Mouse (Mus musculus) cerebellum, adult (tissue): ENCODE results near the gene Colq.
"Not testable (repeated sequence)": the region's sequence is repeated elsewhere in the genome, so short reads cannot be mapped to it uniquely, and the experiment has no call there.

Experiments
- ATAC-seq: cut with Nextera tagmentation; 2 replicates; pipeline ENCODE4 v1.9.2; 2017; ENCODE audit warnings: mild to moderate bottlenecking, moderate library complexity, mixed read lengths; ENCODE audit not compliant: insufficient number of reproducible peaks, low FRiP score, low TSS enrichment

Gene Colq

DNA sequence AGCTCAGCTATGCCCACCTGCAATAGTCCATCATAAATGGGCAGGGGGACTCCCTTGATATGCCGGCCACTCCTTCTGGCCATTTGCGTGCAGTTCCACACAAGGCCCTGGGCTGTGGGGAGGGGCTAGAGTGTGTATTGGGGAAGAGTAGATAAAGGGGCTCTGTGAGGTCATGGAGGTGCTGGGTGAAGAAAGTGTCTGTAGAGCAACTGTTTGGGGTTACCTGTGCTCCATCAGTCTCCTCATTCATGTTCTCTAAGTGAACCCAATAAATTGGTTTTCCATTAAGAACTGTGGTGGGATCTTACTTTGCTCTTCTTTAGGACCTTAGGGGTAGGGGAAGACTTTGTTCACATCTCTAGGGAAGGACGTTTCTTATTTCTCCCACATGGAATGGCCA lies at the start of gene Colq:
Gene Colq, minus strand, starts transcription at position 101 of the 400 bp plus-strand sequence.
- no peak for ATAC-seq

DNA sequence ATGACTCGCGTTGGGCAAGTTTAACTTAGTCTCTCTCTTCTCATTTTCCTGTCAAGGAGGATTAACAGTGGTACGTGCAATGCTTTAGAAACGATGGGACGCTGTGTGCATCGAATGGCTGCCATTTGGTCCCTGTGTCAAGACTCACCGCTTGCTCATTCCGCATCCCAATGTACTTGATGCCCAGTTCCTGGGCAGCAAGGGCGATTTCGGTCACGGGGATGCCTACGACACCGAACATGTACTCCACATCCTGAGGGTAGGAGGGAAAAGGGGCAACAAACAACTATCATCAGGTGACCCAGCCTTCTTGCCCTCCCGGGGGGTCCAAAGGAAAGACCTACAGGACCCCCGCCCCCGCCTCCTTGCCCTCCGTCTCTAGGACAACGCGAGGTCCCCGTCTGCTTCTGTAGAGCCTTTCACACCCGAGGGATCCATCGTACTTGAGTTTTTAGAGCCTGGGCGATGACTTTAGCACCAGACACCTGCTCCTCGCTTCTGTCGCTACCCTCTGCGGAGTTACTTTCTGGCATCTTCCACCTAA lies 49.3 kb upstream of the Colq start, which contains the start of gene Gm49387:
Gene Gm49387, minus strand, starts transcription at position 533 of the 544 bp plus-strand sequence.
- ATAC-seq = 0 out of 2 replicates have a peak, but pooled peaks have one; percentile 29

DNA sequence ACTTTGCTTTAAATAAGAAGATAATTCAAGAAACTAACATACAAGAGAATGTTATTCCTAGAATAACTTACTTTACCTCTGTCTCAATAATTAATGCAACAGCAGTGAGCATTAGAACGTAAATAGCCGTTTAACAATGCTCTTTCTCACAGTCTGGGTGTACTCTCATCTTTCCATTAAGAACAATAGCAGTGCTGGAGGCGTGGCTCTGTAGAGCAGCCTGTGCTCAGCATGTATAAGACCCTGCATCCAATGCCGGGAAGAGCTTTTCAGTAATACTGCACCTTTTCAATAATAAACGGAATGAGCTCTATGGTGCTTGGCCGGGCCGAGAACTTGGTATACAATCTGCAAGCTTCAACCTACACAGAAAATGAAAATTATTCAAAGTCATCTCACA lies 39.5 kb upstream of the Colq start:
- no peak for ATAC-seq

- ATAC-seq = no peak
Measured at GRCm38 (mm10) chr14:31622748-31623147, 31.6 kb upstream of the Colq start.

DNA sequence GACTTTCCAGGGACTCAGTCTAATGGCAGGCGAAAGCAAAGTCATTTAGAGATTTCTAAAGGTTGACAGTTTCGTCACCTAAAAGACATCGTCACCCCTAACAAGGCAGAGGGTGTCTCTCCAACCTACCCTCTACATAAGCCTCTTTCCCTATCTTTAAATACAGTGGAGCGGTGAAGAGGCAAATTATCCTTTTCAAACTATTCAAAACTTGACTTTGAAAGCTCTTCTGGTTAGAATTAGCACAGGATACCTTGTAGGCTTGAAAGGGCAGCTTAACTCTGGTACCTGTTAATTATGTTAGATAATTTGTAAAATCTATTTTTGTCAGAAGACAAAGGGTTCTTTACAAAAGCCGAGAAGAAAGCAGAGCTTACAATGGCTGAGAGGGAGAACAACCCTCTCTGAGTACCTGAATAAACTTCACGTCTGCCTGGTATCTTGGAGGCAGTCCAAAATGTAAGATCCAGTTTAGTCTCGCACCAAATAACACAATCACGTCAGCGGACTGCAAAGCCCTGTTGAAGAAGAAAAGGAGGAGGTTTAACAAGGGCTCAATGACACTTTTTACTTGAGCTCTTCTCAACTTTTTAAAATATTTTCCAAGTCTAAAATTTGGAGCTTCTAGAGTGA lies 29.6 kb upstream of the Colq start:
- no peak for ATAC-seq

- no peak for ATAC-seq
Measured at GRCm38 (mm10) chr14:31617997-31618396, 26.9 kb upstream of the Colq start.

- ATAC-seq = no peak
Measured at GRCm38 (mm10) chr14:31617204-31617603, 26.1 kb upstream of the Colq start.

GRCm38 (mm10) chr14:31613671-31614070 lies 22.5 kb upstream of the Colq start:
- no peak for ATAC-seq

DNA sequence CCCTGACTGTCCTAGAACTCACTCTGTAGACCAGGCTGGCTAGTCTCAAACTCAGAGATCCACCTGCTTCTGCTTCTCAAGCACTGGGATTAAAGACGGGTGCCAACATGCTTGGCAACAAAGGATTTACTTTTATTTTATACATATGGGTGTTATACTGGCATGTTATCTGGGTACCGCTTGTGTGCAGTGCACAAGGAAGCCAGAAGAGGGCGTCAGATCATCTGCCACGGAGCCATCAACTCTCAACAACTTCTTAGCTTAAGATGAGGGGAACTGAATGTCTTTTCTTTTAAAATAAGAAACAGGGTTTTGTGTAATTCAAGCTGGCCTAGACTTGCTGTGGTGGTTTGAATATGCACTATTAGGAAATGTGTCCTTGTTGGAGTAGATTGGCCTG lies 20.8 kb upstream of the Colq start:
- ATAC-seq = no peak

DNA sequence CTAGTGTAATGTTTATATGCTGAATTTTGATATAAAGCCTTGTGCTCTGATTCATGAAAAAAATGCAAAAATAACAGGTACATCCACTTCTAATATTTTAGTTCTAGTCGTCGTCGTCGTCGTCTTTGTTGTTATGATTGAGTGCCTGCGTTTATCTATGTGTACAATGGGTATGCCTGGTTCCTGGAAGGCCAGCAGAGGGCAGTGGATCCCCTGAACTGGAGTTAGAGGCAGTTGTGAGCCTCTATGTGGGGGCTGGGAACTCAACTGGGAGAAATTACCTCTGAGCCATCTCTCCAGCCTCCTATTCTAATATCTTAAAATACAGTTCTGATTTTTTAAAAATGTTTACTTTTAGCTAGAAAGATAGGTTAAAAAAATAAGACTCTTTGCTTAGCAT lies 14.4 kb upstream of the Colq start:
- no peak for ATAC-seq

DNA sequence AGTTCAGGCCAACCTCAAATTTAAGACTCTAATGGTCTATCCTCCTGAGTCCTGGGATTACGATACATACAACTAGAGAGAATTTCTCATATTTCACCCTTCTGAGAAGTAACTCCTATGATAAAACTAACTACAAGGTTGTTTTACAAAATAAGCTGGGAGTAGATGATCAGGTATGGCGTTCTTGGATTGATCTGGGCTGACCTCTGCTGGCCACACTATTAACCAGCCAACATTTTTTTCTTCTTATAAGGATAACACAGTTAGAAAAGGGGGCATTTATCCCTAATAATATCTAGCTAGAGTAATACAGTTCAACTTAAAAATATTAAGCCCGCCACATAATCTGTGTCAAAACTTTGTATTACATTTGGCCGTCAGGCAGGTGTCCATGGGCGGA lies 13.8 kb upstream of the Colq start:
- ATAC-seq = no peak

DNA sequence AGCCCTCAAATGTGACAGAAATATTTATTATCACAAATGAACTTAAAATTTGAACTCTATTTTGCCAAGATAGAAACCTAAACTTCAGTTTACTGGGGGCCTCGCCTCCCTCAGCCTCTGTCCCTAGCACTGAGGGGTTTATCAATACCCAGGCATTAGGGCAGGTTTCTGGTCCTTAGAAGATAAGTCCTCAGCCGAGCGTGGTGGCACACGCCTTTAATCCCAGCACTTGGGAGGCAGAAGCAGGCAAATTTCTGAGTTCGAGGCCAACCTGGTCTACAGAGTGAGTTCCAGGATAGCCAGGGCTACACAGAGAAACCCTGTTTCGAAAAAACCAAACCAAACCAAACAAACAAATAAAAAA lies 11.5 kb upstream of the Colq start:
- ATAC-seq = not testable (repeated sequence)

GRCm38 (mm10) chr14:31601908-31602615 lies 10.9 kb upstream of the Colq start:
- ATAC-seq = no peak

DNA sequence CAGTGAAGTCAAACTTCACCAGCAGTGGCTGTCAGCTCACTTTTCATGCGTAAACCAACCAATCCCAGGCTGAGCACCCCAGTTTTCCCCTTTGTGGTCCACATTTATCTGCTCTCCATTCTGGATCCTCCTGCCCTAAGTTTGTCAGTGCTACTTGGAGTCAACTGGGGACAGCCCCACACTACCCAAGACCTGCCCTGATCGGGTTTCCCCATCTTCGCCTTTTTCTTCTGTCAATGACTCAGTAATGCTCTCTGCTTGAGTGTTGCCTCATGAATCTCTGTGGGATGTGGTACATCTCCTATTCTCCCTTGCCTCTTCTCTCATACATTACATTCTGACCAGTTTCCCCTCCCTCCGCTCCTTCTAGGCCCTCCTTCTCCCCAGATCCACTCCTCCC lies 6.3 kb upstream of the Colq start:
- ATAC-seq = no peak

DNA sequence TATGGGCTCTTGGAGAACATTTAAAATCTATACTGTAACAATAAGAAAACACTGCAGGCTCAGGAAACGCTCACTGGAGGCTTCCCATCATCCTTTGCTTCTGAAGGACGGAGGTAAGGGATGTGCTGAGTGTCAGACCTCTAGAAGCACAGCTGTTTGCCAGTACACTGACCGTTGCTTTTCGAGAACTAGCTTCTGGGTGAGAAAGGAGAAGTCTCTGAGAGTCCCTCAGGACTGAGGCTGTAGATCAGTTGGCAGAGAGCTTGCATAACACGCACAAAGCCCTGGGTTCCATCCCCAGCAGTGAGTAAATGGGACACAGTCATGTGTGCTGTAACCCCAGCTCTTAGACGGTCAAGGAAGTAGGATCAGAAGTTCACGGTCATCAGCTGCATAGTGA lies 5.3 kb upstream of the Colq start:
- ATAC-seq = no peak

GRCm38 (mm10) chr14:31594693-31595092 lies 3.5 kb upstream of the Colq start:
- ATAC-seq = no peak

GRCm38 (mm10) chr14:31593036-31593435 lies 1.9 kb upstream of the Colq start:
- no peak for ATAC-seq

DNA sequence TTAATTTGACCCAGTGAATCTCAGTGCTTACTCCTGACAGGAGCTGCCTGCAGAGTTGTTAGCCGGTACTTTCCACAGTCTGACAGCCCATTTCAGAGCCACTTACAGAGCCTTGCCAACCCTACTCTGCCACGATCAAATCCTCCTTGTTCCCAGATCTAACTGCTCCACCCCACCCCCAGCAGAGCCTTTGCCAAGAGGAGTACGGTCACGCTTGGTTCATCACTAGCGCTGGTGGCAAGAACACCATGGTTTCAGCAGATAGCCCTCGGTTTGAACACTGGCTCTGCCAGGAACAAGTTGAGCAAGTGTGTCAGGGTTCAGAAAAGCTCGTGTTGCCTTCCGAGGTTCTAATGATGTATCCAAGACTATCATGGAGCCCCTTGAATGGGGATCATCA lies 4.7 kb downstream of the Colq start:
- ATAC-seq = no peak

DNA sequence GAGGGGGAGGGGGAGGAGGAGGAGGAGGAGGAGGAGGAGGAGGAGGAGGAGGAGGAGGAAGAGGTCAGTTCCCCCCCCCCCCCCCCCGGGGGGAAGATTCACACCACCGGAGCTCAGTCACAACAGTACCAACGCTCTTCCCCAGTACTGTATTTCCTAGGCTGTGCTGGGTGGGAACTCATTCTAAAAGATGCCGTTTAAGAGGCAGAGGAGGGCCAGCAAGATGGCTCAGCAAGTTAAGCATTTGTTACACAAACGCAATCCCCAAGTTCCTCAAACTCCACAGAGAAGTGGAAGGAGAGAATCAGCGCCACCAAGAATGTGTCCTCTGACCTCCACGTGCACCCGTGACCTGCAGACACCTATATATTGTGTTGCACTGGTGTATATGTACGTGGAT lies 8.1 kb downstream of the Colq start:
- no peak for ATAC-seq

GRCm38 (mm10) chr14:31577966-31578735 lies 13.0 kb downstream of the Colq start:
- no peak for ATAC-seq
